Mouse (Mus musculus): ENCODE measurements around the gene Poglut1. TPM values are rescaled to one million over a fixed set of nuclear protein-coding genes. Genes with fewer than 3 reads are reported as not detected.
"Not testable (repeated sequence)": the region's sequence is repeated elsewhere in the genome, so short reads cannot be mapped to it uniquely, and the experiment has no call there.

Gene Poglut1
- polyA plus RNA-seq, 1 experiment from 2014 or later: 80.3 TPM

DNA sequence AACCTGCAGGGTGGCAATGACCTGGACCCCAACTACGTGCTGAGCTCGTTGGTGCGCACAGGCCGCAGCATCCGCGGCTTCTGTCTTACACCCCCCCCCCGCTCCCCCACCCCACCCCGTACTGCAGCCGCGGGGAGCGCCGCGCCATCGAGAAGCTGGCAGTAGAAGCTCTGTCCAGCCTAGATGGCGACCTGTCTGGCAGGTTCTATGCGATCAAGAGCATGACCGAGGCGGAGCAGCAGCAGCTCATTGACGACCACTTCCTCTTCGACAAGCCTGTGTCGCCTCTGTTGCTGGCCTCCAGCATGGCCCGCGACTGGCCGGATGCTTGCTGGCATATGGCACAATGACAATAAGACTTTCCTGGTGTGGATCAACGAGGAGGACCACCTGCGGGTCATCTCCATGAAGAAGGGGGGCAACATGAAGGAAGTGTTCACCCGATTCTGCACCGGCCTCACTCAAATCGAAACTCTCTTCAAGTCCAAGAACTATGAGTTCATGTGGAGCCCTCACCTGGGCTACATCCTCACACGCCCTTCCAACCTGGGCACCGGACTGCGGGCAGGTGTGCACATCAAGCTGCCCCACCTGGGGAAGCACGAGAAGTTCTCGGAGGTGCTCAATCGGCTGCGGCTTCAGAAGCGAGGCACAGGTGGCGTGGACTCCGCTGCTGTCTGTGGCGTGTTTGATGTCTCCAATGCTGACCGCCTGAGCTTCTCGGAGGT, 66.3 kb downstream of the Poglut1 start:
- ATAC-seq (ENCODE audit: insufficient number of reproducible peaks, insufficient read depth, low FRiP score, low TSS enrichment, low read depth): no peak
- 35% methylated on average over 42 of the region's 42 CpGs for WGBS

DNA sequence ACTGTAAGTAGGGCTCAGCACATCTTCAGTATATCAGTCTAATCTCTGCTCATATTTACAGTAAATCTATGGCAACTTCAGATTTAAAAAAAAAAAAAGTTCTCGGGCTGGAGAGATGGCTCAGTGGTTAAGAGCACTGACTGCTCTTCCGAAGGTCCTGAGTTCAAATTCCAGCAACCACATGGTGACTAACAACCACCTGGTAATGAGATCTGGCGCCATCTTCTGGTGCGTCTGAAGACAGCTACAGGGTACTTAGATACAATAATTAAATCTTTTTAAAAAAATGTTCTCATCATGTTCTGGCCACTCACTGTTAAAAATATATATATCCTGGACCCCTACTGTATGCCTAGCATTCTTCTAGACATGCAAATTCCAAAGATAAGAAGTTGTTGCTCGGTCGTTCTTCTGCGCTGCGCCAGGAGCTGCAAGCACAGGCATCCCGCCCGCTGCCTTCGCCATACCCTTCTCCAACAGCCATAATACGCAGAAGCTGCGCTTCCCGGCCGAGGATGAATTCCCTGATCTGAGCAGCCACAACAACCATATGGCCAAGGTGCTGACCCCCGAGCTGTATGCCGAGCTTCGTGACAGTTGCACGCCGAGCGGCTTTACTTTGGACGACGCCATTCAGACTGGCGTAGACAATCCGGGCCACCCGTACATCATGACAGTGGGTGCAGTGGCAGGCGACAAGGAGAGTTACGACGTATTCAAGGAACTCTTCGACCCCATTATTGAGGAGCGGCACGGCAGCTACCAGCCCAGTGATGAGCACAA, 67.1 kb downstream of the Poglut1 start:
- Histone ChIP-seq H3K9ac (peak overlapping the region; percentile 49), H3K4me3 (peak overlapping the region; percentile 36), H3K36me3 (no peaks in the 10 kb centered on the region), H3K27ac (no peak overlapping the region), H3K27me3 (peaks cover 32% of the 10 kb centered on the region), H3K9me3 (no peaks in the 10 kb centered on the region), H3K4me1 (peaks cover 6% of the 10 kb centered on the region; the same call in 1 of the 2 replicates), H3K4me2 (peak overlapping the region; percentile 60)
- ATAC-seq (ENCODE audit: insufficient number of reproducible peaks, insufficient read depth, low FRiP score, low TSS enrichment, low read depth): no peak
- 26% methylated on average over 32 of the region's 32 CpGs for WGBS

More for the DNA sequence above, 66.3 kb downstream of the Poglut1 start:
- H3K4me2 ChIP-seq: peak overlapping the region; percentile 60
- H3K27ac ChIP-seq: no peak overlapping the region
- H3K36me3 ChIP-seq: no peaks in the 10 kb centered on the region
- H3K9me3 ChIP-seq: no peaks in the 10 kb centered on the region
- peak overlapping the region; percentile 49; the same call in 1 of the 2 replicates for H3K9ac ChIP-seq
- peaks cover 32% of the 10 kb centered on the region for H3K27me3 ChIP-seq
- peaks cover 6% of the 10 kb centered on the region; the same call in 1 of the 2 replicates for H3K4me1 ChIP-seq
- peak overlapping the region; percentile 36 for H3K4me3 ChIP-seq

DNA sequence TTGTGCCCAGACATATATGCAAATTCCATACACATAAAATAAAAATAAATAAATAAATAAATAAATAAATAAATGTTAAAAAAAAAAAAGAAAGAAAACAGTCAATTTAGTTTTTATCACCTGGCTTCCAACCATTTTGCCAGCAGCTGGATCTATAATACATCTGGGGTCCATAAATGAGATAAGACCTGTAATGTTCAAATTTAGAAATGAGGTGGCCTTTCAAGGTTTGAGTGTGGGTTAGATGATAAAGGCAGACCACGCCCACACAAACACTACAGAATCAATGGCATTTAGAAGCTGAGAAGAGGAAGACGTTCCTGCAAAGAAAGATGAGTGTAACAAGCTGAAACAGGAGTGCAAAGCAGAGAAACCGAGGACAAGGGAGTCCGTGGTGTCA, 68.7 kb downstream of the Poglut1 start:
- no peak overlapping the region for H3K4me3 ChIP-seq
- no peak for ATAC-seq (ENCODE audit: insufficient number of reproducible peaks, insufficient read depth, low FRiP score, low TSS enrichment, low read depth)
- H3K4me2 ChIP-seq: no peak overlapping the region
- no peaks in the 10 kb centered on the region for H3K9me3 ChIP-seq
- H3K4me1 ChIP-seq: peaks cover 11% of the 10 kb centered on the region; the same call in 1 of the 2 replicates
- 76% methylated on average over 4 of the region's 4 CpGs for WGBS
- H3K9ac ChIP-seq: no peak overlapping the region
- no peaks in the 10 kb centered on the region for H3K36me3 ChIP-seq
- peaks cover 32% of the 10 kb centered on the region for H3K27me3 ChIP-seq
- H3K27ac ChIP-seq: no peak overlapping the region

DNA sequence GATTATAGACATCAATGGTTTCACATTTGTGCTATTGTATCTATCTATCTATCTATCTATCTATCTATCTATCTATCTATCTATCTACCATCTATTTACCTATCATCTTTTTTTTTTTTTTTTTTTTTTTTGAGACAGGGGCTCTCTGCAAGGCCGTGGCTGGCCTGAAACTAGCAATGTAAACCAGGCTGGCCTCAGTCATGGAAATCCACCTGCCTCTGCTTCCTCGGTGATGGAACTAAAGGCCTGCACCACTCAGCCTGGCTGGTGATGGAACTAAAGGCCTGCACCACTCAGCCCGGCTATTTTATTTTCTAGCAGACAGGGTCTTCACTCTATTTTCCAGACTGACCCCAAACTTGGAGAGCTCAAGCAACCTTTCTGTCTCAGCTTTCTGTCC, 71.8 kb downstream of the Poglut1 start:
- no peak overlapping the region for H3K4me3 ChIP-seq
- peaks cover 13% of the 10 kb centered on the region; the same call in 1 of the 2 replicates for H3K4me1 ChIP-seq
- H3K27ac ChIP-seq: no peak overlapping the region
- H3K4me2 ChIP-seq: no peak overlapping the region
- no peak overlapping the region for H3K9ac ChIP-seq
- H3K36me3 ChIP-seq: no peaks in the 10 kb centered on the region
- no peak for ATAC-seq (ENCODE audit: insufficient number of reproducible peaks, insufficient read depth, low FRiP score, low TSS enrichment, low read depth)
- no peaks in the 10 kb centered on the region for H3K9me3 ChIP-seq
- 92% methylated on average over 3 of the region's 3 CpGs for WGBS
- peaks cover 17% of the 10 kb centered on the region for H3K27me3 ChIP-seq

DNA sequence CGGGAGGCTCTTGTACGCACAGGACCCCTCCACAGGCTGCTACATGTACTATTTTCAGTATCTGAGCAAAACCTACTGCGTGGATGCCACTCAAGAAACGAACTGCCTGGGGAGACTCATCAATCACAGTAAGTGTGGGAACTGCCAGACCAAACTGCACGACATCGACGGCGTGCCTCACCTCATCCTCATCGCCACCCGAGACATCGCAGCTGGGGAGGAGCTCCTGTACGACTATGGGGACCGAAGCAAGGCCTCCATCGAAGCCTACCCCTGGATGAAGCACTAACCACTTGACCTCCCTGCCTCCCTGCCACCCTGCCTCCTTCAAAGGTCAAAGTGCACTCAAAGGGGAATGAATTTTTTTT, 72.8 kb downstream of the Poglut1 start:
- H3K4me2 ChIP-seq: peak overlapping the region; percentile 78
- H3K4me3 ChIP-seq: peak overlapping the region; percentile 45
- ATAC-seq (ENCODE audit: insufficient number of reproducible peaks, insufficient read depth, low FRiP score, low TSS enrichment, low read depth); H3K9me3 ChIP-seq; H3K27me3 ChIP-seq; H3K36me3 ChIP-seq: not testable (repeated sequence)
- 53% methylated on average over 14 of the region's 14 CpGs for WGBS
- H3K27ac ChIP-seq: peak overlapping the region; percentile 64
- peak overlapping the region; percentile 71 for H3K9ac ChIP-seq
- H3K4me1 ChIP-seq: peaks cover 10% of the 10 kb centered on the region; the same call in 1 of the 2 replicates

DNA sequence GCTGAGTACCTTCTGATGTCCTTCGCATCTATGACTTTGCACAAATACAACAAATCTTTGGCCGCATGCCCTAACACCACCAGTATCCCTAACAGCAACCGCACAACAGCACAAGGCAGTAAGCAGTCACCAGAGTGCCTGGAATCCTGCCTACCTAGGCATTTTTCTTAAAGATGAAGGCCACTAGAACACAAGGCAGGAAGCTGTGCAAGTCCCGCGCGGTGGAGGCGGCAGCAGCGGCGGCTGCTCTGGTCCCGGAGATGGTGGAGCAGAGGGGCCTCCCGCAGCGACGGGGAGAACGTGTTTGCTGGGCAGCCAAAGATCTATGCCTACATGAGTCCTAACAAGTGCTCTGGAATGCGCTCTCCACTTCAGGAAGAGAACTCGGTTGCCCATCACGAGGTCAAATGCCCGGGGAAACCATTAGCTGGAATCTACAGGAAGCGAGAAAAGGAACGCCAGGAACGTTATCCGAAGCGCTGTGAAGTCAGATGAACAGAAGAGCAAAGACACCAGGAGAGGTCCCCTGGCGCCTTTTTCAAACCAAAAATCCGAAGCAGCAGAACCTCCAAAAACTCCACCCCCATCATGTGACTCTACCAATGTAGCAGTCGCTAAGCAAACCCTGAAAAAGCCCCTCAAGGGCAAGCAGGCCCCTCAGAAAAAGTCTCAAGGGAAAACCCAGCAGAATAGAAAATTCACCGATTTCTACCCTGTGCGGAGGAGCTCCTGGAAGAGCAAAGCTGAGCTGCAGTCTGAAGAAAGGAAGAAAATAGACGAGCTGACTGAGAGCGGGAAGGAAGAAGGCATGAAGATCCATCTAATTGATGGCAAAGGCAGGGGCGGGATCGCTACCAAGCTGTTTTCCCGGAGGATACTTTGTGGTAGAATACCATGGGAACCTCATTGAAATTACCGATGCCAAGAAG, 73.5 kb downstream of the Poglut1 start:
- Histone ChIP-seq H3K4me3 (peak overlapping the region; percentile 45), H3K27ac (peak overlapping the region; percentile 64), H3K4me2 (peak overlapping the region; percentile 78), H3K36me3 (no peaks in the 10 kb centered on the region), H3K4me1 (peaks cover 10% of the 10 kb centered on the region; the same call in 1 of the 2 replicates), H3K9me3 (no peaks in the 10 kb centered on the region), H3K9ac (peak overlapping the region; percentile 71), H3K27me3 (peaks cover 1% of the 10 kb centered on the region; the same call in 1 of the 2 replicates)
- ATAC-seq (ENCODE audit: insufficient number of reproducible peaks, insufficient read depth, low FRiP score, low TSS enrichment, low read depth): no peak
- 8% methylated on average over 34 of the region's 34 CpGs for WGBS

DNA sequence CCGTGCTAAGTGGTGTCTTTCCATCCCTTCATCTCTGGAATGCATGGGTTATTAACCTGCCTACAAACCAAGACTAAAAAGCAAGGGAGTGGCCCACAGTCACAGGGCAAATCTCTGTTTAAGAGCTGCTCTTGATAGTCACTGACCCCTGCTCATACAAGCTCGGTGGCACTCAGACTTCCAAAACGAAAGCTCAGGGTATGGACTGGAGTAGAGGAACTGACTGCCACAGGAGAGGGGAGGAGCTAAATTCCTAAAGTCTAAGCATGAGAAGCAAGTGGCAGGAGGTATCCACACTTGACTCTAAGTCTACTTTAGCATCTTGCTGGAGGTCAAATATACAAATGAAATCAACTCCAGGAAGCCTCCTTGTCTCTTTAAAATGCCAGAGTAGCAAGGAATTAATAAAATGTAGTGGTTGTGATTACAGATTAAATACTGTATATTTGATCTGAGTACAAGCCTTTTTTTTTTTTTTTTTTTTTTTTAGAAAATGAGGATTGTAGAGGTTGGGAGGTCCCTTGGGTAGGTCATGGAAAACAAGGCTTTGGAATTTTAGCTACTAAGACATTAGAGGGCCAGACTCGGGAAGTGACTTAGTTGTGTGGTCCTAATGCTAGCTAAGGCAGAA, 74.3 kb downstream of the Poglut1 start:
- Histone ChIP-seq H3K9me3 (no peaks in the 10 kb centered on the region), H3K4me1 (peaks cover 10% of the 10 kb centered on the region; the same call in 1 of the 2 replicates), H3K27me3 (no peaks in the 10 kb centered on the region), H3K9ac (no peak overlapping the region; the same call in 1 of the 2 replicates), H3K27ac (no peak overlapping the region), H3K36me3 (no peaks in the 10 kb centered on the region), H3K4me3 (peak overlapping the region; percentile 45), H3K4me2 (peak overlapping the region; percentile 78)
- WGBS: 54% methylated on average over 4 of the region's 4 CpGs
- ATAC-seq (ENCODE audit: insufficient number of reproducible peaks, insufficient read depth, low FRiP score, low TSS enrichment, low read depth): no peak

Other genes with a start within 250 kb of the Poglut1 start
- gene Maats1, start 208.1 kb downstream of the Poglut1 start, polyA plus RNA-seq (2015; fragmentation: Nextera tagmentation; extraction: Ambion mirVana): 0.08 and 0.52 TPM in 2 replicates
- gene Cox17, start 203.3 kb downstream of the Poglut1 start, polyA plus RNA-seq (2015; fragmentation: Nextera tagmentation; extraction: Ambion mirVana): 104 and 105 TPM in 2 replicates
- not detected in 2 replicates for gene Gm21987, start 203.2 kb downstream of the Poglut1 start, polyA plus RNA-seq (2015; fragmentation: Nextera tagmentation; extraction: Ambion mirVana)
- gene Popdc2, start 188.0 kb downstream of the Poglut1 start, polyA plus RNA-seq (2015; fragmentation: Nextera tagmentation; extraction: Ambion mirVana): 1.6 and 2.1 TPM in 2 replicates
- gene Pla1a, start 117.1 kb downstream of the Poglut1 start, polyA plus RNA-seq (2015; fragmentation: Nextera tagmentation; extraction: Ambion mirVana): 0.20 and 0.69 TPM in 2 replicates
- 125 and 138 TPM in 2 replicates for gene Adprh, start 97.6 kb downstream of the Poglut1 start, polyA plus RNA-seq (2015; fragmentation: Nextera tagmentation; extraction: Ambion mirVana)
- 0.37 and 0.44 TPM in 2 replicates for gene Cd80, start 94.7 kb downstream of the Poglut1 start, polyA plus RNA-seq (2015; fragmentation: Nextera tagmentation; extraction: Ambion mirVana)
- 31.3 and 32.1 TPM in 2 replicates for gene Timmdc1, start 27.6 kb downstream of the Poglut1 start, polyA plus RNA-seq (2015; fragmentation: Nextera tagmentation; extraction: Ambion mirVana)
- 126 and 139 TPM in 2 replicates for gene Tmem39a, start 8.4 kb upstream of the Poglut1 start, polyA plus RNA-seq (2015; fragmentation: Nextera tagmentation; extraction: Ambion mirVana)
- gene Arhgap31, start 163.0 kb upstream of the Poglut1 start, polyA plus RNA-seq (2015; fragmentation: Nextera tagmentation; extraction: Ambion mirVana): 14.0 and 15.5 TPM in 2 replicates
- 23.1 and 29.1 TPM in 2 replicates for gene B4galt4, start 192.0 kb upstream of the Poglut1 start, polyA plus RNA-seq (2015; fragmentation: Nextera tagmentation; extraction: Ambion mirVana)